26 mouse cellular contexts compared by ENCODE assay signal in the genomic region with DNA sequence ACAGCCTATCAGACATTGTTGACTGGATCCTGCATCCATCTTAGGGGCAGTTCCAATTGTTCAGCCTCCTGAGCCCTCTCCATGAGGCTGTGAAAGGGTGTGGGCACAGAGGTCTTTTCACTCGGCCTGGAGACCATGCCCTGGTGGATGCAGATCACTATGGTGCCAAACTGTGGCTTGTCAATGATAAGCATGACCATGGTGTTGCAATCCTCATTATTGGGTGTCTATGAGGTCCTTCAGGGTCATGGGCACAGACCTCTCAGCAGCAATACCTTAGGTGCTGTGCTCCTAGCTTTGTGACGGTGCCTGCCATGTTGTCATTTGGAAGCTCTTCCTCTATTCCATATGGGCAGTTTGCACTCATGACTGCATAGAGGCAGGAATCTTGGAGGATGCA.
"Had no signal": no experiment of that assay in that cellular context is flagged by ENCODE, and none has a peak within 500 bp of the region (broad histone marks: within the 10 kb centered on the region; RNA-seq: fewer than 3 reads in every experiment).

No protein-coding gene starts in this region.

- H3K27ac ChIP-seq: embryonic facial prominence, embryonic 10.5 days; embryonic facial prominence, embryonic 12.5 days; embryonic facial prominence, embryonic 13.5 days; embryonic facial prominence, embryonic 15.5 days; forebrain, embryonic 10.5 days; forebrain, embryonic 12.5 days; forebrain, embryonic 13.5 days; forebrain, embryonic 15.5 days; gastrocnemius, adult 2 months; heart, adult 2 months had no signal

- H3K4me3 ChIP-seq: embryonic facial prominence, embryonic 10.5 days; embryonic facial prominence, embryonic 12.5 days; embryonic facial prominence, embryonic 13.5 days; embryonic facial prominence, embryonic 15.5 days; erythroblast, embryonic 14.5 days; forebrain, embryonic 10.5 days; forebrain, embryonic 12.5 days; forebrain, embryonic 13.5 days; forebrain, embryonic 15.5 days; gastrocnemius, adult 2 months; heart, adult 2 months had no signal

- H3K36me3 ChIP-seq: embryonic facial prominence, embryonic 10.5 days; embryonic facial prominence, embryonic 12.5 days; embryonic facial prominence, embryonic 13.5 days; embryonic facial prominence, embryonic 15.5 days; forebrain, embryonic 10.5 days; forebrain, embryonic 12.5 days; forebrain, embryonic 15.5 days had no signal

- H3K4me1 ChIP-seq: embryonic facial prominence, embryonic 12.5 days; embryonic facial prominence, embryonic 13.5 days; forebrain, embryonic 10.5 days; forebrain, embryonic 12.5 days; forebrain, embryonic 13.5 days had no signal

- H3K27me3 ChIP-seq: embryonic facial prominence, embryonic 12.5 days; embryonic facial prominence, embryonic 13.5 days; embryonic facial prominence, embryonic 15.5 days; forebrain, embryonic 12.5 days; forebrain, embryonic 13.5 days; forebrain, embryonic 15.5 days had no signal

- H3K9me3 ChIP-seq: embryonic facial prominence, embryonic 10.5 days; embryonic facial prominence, embryonic 12.5 days; embryonic facial prominence, embryonic 13.5 days; embryonic facial prominence, embryonic 15.5 days; forebrain, embryonic 10.5 days; forebrain, embryonic 12.5 days; forebrain, embryonic 13.5 days; forebrain, embryonic 15.5 days had no signal

- H3K9ac ChIP-seq: embryonic facial prominence, embryonic 12.5 days; embryonic facial prominence, embryonic 13.5 days; embryonic facial prominence, embryonic 15.5 days; forebrain, embryonic 12.5 days; forebrain, embryonic 13.5 days; forebrain, embryonic 15.5 days; forebrain, postnatal 0 days had no signal

- DNase-seq: cerebellum, adult 2 months; cerebellum, adult 8-10 months; cerebellum, adult 9-10 months; cerebellum, adult 9-11 months; cerebellum, postnatal 10 days; cerebellum, postnatal 14 days; cerebellum, postnatal 25 days; cerebellum, postnatal 36 days; embryo, embryonic 11 days; forebrain, postnatal 0 days; gastrocnemius, adult 2 months; gastrocnemius, postnatal 10 days; gastrocnemius, postnatal 14 days; gastrocnemius, postnatal 25 days; gastrocnemius, postnatal 36 days; heart, adult 18-20 months; heart, adult 2 months had no signal
